23 mouse cellular contexts compared by ENCODE assay signal in genomic region chr1:144498051-144498450, GRCm38 (mm10).
DNase-seq lines count a peak whose midpoint lies in the region; ATAC-seq lines count a peak whose summit lies in the region.
"Had no signal": no experiment of that assay in that cellular context is flagged by ENCODE, and none has a peak within 500 bp of the region (broad histone marks: within the 10 kb centered on the region; RNA-seq: fewer than 3 reads in every experiment).

No protein-coding gene starts in this region.

- no peak overlapping the region for H3K4me2 ChIP-seq in forebrain, embryonic 13.5 days
- H3K4me2 ChIP-seq: embryonic facial prominence, embryonic 12.5 days; heart, embryonic 11.5 days; heart, embryonic 15.5 days; hindbrain, embryonic 12.5 days had no signal

- no peak overlapping the region for H3K27ac ChIP-seq in forebrain, embryonic 13.5 days
- H3K27ac ChIP-seq in forebrain, embryonic 10.5 days: no peak overlapping the region
- H3K27ac ChIP-seq: embryonic facial prominence, embryonic 12.5 days; heart, adult 2 months; heart, embryonic 15.5 days; hindbrain, embryonic 12.5 days; hindbrain, postnatal 0 days had no signal

- H3K4me1 ChIP-seq in forebrain, embryonic 13.5 days: 0 out of 2 replicates have a peak, but pooled peaks cover 7% of the 10 kb centered on the region
- H3K4me1 ChIP-seq in forebrain, embryonic 10.5 days: no peaks in the 10 kb centered on the region
- H3K4me1 ChIP-seq: embryonic facial prominence, embryonic 12.5 days; hindbrain, embryonic 12.5 days had no signal

- 31% methylated on average over 3 of the region's 3 CpGs for WGBS in forebrain, embryonic 13.5 days
- WGBS in forebrain, embryonic 10.5 days: 58% methylated on average over 3 of the region's 3 CpGs

- H3K9me3 ChIP-seq in forebrain, embryonic 13.5 days (replicated peaks): no peaks in the 10 kb centered on the region
- no peaks in the 10 kb centered on the region for H3K9me3 ChIP-seq in forebrain, embryonic 10.5 days
- H3K9me3 ChIP-seq: embryonic facial prominence, embryonic 12.5 days; heart, embryonic 15.5 days; hindbrain, embryonic 12.5 days had no signal

- no peak overlapping the region for H3K9ac ChIP-seq in forebrain, embryonic 13.5 days
- H3K9ac ChIP-seq: embryonic facial prominence, embryonic 12.5 days; heart, embryonic 15.5 days; hindbrain, embryonic 12.5 days had no signal

- no peak for DNase-seq in forebrain, embryonic 10.5 days (ENCODE audit: extremely low spot score, low spot score)
- DNase-seq in frontal cortex, postnatal 25 days (ENCODE audit: low spot score in 2 of 2): no peak
- peak; percentile 5 to 24 for DNase-seq in right cerebral cortex, adult 2 months (ENCODE audit: low spot score in 2 of 2)
- DNase-seq in right cerebral cortex, postnatal 4 days: no peak
- peak; percentile 15 for DNase-seq in telencephalon, adult 2 months (ENCODE audit: low read depth, low spot score)
- DNase-seq in urinary bladder, adult 18-20 months (ENCODE audit: low spot score in 2 of 2): no peak
- DNase-seq: adrenal gland, adult 2 months; adrenal gland, postnatal 36 days; cerebellum, adult 11-12 months; cerebellum, adult 9-10 months; cerebellum, postnatal 25 days; gastrocnemius, postnatal 14 days; heart, adult 2 months; heart, postnatal 14 days; kidney, adult 11 months had no signal

- H3K36me3 ChIP-seq in forebrain, embryonic 13.5 days (ENCODE audit: poor library complexity, severe bottlenecking): no peaks in the 10 kb centered on the region
- no peaks in the 10 kb centered on the region for H3K36me3 ChIP-seq in forebrain, embryonic 10.5 days (replicated peaks)
- H3K36me3 ChIP-seq: embryonic facial prominence, embryonic 12.5 days; heart, embryonic 15.5 days; hindbrain, embryonic 12.5 days had no signal

- H3K4me3 ChIP-seq in forebrain, embryonic 13.5 days: no peak overlapping the region
- no peak overlapping the region for H3K4me3 ChIP-seq in forebrain, embryonic 10.5 days
- H3K4me3 ChIP-seq: embryonic facial prominence, embryonic 12.5 days; heart, adult 2 months; heart, embryonic 15.5 days; hindbrain, embryonic 12.5 days had no signal

- no peaks in the 10 kb centered on the region for H3K27me3 ChIP-seq in forebrain, embryonic 13.5 days
- no peaks in the 10 kb centered on the region for H3K27me3 ChIP-seq in forebrain, embryonic 10.5 days (ENCODE audit: poor library complexity, severe bottlenecking)
- H3K27me3 ChIP-seq: CH12.LX; embryonic facial prominence, embryonic 12.5 days; heart, embryonic 15.5 days; hindbrain, embryonic 12.5 days had no signal

- ATAC-seq in forebrain, embryonic 13.5 days: peak; percentile 48; the same call in 1 of the 2 replicates
- ATAC-seq in frontal cortex, adult (ENCODE audit: low TSS enrichment): peak; percentile 87
- ATAC-seq: hindbrain, postnatal 0 days had no signal

Comparison
In these comparisons a context has a peak if more than half of its experiments do, and no peak if none do; other contexts are left out.
1. DNase-seq: peak in right cerebral cortex, adult 2 months (2 of 2) and telencephalon, adult 2 months (single experiment); none in forebrain, embryonic 10.5 days (single experiment), frontal cortex, postnatal 25 days (0 of 2), right cerebral cortex, postnatal 4 days (single experiment) and urinary bladder, adult 18-20 months (0 of 2).